Mouse (Mus musculus) cerebellum, adult 8-10 months (tissue): ENCODE measurements around the gene Kcnab2.

ENCODE experiments used
- DNase-seq: peaks from one replicate; pipeline ENCODE4 v3.0.0; 2022

Gene Kcnab2

DNA sequence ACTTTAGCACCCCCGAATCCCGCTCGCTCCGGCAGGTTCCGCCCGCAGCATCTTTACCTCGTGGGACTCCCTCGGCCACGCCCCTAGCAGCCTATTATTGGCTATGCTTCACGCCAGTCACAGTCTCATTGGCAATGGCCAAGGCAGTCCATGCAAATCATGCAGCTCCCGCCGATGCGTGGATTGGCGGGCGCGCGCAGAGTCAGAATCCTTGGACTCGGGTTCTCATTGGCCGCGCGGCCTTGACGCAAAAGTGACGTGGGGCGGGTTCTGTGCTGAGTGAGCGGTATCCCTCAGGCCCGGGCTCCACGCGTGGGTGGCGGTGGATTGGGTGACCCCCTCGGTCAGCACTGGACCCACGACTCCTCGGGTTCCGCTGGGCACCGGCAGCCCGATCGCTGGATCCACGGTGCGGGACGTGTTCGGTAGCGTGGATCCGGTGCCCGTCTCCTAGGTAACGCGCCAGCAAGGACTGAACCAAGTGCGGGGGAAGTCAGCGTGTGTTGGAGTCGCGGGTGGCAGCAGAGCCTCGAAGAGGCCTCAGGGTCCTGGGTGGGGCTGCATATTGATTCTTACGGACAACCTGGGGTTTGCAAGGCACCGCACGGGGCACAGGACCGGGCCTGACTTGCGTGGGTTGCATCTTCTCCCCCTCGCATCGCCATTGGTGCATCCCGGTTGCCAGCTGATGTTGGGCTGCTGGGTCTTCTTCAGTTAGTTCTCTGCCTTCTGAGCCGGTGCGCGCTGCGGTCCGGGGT is at the start of gene Kcnab2:
Kcnab2 (minus strand) TSS at position 406 of the 758 bp plus-strand sequence.
- DNase-seq = peak; percentile 100

GRCm38 (mm10) chr4:152520083-152520482 is 42.4 kb upstream of the Kcnab2 start:
- peak; percentile 88 for DNase-seq

GRCm38 (mm10) chr4:152519106-152519505 is 41.4 kb upstream of the Kcnab2 start:
- no peak for DNase-seq

GRCm38 (mm10) chr4:152514884-152515283 is 37.2 kb upstream of the Kcnab2 start:
- DNase-seq = no peak

DNA sequence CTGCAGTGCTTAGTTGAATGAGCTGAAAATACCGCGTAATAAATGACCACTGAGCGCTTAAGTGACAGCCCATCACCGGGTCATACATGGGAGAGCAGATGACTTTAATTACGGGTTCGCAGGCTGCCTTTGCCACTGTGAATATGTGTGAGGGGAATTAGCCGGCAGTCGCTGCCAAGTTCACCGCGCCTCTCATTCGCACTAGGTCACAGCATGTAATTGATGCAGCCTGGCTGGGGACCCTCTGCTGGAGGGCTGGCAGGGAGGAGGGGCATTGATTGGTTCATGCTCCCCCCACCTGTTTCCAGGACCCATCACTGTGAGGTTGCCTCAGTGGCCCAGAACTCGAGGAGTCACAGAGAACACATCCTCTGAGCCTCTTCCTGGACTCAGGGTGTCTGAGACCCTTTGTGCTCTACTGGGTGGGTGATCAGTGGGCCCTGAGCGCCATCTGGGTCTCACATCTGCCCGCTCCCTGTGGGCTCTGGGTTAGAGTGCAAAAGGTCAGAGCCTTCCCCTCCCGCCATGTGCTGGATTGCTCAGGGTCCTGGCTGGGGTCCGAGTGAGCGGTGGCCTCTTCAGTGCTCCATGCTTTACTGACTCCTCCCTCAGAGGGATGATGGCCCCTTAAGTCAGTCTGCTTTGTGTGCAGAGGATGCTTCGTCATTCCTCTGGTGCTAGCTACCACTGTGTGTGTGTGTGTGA is 34.7 kb upstream of the Kcnab2 start:
- no peak for DNase-seq

DNA sequence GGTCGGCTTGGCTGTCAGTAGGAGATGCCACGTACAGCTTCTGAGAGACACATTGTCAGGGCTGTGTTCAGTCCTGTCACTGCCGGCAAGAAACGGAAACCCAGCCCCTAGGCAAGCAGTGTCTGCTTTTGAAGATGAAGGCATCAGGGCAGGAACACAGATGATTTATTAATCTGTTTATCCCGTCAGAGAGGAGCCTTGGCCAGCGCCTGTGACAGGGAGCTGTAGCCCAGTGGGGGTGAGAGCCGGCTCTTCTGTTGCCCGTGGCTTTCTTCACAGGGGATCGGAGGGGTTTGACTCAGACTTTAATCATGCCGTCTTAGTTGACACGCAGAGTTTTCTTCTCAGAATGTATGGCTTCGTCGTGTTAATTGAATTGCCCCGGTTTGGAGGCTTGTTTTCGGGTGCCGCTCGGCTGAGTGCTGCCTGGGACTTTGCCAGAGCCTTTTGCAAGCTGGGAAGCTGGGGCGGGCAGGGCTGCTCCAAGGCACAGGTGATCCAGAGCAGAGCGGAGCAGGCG is 16.7 kb upstream of the Kcnab2 start:
- peak; percentile 54 for DNase-seq

GRCm38 (mm10) chr4:152491250-152491899 is 13.7 kb upstream of the Kcnab2 start:
- peak; percentile 82 for DNase-seq

- DNase-seq = no peak
These were observed 12.6 kb upstream of the Kcnab2 start for GRCm38 (mm10) chr4:152490311-152490710.

DNA sequence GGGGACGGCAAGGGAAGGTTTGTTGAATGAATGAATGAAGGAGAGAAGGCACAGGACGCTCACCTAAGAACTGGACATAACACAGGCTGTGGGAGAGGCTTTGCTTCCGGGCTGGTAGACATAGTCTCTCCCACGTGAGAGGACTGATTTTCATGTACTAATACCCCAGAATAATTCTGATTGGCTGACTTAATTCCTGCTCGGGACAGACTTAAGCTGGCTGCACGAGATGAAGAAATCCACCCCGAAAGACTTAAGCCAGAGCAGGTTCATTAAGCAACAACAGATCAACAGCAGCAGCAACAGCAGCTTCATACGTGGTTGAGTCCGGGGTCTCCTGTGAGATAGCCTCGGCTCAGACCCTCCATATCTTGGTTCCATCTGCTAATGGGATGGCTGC is 10.4 kb upstream of the Kcnab2 start:
- DNase-seq = no peak

DNA sequence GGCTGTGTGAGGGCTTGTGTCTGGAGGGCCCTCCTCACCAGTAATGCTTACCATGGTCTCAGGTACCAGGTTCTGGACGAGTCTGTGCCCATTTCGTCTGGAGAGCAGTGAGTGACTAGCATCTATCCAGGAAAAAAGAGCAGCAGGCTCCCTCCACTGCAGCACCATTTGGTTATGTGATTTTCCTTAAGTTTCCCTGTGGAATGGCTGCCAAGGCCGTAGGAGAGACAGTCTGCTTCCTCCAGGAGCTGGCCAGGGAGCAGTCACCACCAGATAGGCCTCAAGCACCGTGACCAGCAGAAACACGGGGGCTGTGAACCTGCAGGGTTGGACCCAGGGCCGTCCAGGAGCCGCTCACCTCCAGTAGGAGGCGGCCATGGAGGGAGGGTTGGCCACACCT is 2.8 kb upstream of the Kcnab2 start:
- DNase-seq = no peak

- no peak for DNase-seq
These were observed 525 bp upstream of the Kcnab2 start for GRCm38 (mm10) chr4:152478224-152478567.

- no peak for DNase-seq
These were observed 585 bp downstream of the Kcnab2 start for GRCm38 (mm10) chr4:152477106-152477465.

DNA sequence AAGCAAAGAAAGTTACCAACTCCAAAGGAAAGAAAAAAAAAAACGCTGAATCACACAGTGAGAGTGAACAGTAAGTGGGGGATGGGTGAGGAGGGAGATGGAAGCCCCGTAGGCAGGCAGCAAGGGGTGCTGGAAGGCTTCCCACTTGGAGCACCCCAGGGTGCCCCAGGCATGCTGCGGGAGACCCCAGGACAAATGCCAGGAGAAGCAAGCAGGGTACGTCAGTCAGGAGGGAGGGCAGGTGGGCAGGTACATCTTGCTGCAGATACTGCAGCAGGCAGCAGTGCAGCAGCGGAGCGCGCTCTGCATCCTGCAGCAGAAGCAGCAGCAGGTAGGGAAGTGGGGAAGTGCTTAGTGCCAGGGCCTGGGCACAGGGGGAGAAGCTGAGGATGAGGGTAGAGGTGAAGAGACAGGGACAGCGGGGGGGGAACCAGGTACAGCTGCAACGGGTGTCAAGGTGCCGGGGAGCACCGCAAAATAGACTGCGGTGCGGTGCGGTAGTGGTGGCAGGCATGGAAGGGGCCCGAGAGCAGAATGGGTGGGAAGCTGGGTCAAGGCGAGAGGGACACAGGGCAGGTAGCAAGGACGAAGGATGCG is 1.1 kb downstream of the Kcnab2 start, which contains the start of gene Nphp4:
Nphp4 (plus strand) TSS at position 280 of the 597 bp plus-strand sequence.
- DNase-seq = peak; percentile 57

GRCm38 (mm10) chr4:152475941-152476340 is 1.7 kb downstream of the Kcnab2 start:
- DNase-seq = no peak

DNA sequence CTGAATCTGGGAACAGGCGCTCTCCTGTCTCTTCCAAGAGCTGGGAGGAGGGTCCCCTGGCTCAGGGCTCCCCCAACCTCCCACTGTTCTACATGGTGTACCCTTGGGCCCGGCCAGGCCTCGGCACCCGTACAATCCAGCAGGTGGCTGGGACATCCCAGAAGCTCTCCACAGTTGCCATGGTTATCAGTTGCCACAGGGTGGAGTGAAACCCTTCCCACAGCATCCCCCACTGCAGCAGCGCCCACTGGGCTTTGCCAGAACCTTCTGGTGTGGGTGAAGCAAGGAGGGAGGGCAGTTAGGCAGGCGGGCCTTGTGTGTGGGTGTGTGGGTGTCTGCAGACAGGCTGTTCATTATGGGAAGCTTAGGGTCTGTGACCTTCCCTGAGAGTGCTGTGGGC is 9.7 kb downstream of the Kcnab2 start:
- no peak for DNase-seq

DNA sequence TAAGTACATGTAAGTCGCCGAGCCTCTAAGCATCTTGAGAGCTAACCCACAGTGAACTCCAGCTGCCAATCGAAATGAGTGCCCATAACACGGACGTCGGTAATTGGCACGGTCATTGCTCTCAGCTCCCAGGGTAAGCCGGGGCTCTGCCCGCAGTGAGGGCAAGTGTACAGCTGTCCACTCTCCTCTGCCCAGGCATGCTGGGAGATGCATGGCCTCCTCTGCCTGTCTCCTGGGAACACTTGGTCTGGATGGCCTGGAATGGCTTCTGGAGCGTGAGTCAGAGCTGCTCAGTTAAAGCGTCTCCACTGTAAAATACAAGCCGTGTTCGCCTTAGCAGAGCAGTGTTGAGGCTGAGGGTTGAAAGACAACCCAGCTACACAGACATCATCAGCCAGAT is 11.1 kb downstream of the Kcnab2 start:
- no peak for DNase-seq

DNA sequence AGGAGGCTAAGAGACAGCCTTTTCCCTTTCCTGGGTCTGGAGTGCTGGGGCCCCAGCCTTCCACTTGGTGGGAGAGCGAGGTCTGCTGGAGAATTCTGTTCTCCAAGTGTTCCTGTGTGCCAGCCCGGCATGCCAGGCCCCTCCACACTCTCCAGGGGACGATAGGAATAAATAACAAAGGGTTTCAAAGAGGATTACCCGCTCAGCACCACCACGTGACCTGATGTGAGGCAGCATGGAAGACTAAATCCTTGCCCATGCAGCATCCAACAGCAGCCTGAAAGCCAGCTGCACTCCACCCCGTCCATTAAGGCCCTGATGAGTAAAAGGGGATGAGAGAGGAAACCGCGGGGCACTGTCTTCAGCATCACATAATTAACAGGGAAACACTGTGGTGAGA is 12.6 kb downstream of the Kcnab2 start:
- no peak for DNase-seq

DNA sequence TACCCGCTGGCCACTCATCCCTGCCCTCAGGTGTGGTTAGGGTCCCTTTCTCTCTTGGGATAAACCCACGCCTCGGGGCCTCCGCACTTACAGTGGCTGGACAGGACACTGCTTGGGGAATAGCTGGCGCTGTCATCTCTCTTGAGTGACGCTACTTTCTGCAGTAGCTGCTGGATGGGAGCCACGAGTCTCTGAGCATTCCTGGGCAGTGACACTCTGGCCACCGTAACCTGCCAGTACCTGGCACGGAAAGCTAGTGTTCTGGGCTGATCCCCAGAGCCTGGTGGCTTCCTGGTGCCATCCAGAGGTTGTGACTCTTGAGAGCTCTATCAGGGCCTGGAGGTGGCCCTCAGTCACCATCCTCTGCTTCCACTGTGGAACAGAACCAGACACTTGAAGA is 14.5 kb downstream of the Kcnab2 start:
- DNase-seq = no peak

- DNase-seq = no peak
These were observed 15.2 kb downstream of the Kcnab2 start for GRCm38 (mm10) chr4:152462516-152462915.

GRCm38 (mm10) chr4:152457673-152458072 is 20.0 kb downstream of the Kcnab2 start:
- DNase-seq = no peak

GRCm38 (mm10) chr4:152456609-152457008 is 21.1 kb downstream of the Kcnab2 start:
- no peak for DNase-seq

GRCm38 (mm10) chr4:152454153-152454552 is 23.5 kb downstream of the Kcnab2 start:
- no peak for DNase-seq

- DNase-seq = no peak
These were observed 24.6 kb downstream of the Kcnab2 start for GRCm38 (mm10) chr4:152453079-152453478.
